Mouse (Mus musculus): ENCODE results near the gene Alms1. TPM values are rescaled to one million over a fixed set of nuclear protein-coding genes. Genes with fewer than 3 reads are reported as not detected.
"Not testable (repeated sequence)": the region's sequence is repeated elsewhere in the genome, so short reads cannot be mapped to it uniquely, and the experiment has no call there.

Alms1 gene
- polyA plus RNA-seq, 1 experiment from 2014 or later, result 7.6 TPM

- DNase-seq (ENCODE audit: low spot score) (no peak), ATAC-seq (replicated peaks; ENCODE audit: insufficient number of reproducible peaks, low FRiP score, low TSS enrichment, low read depth) (no peak)
- Histone ChIP-seq H3K27ac (replicated peaks; ENCODE audit: low read depth, low read length) (no peak overlapping the region), H3K4me3 (ENCODE audit: low read depth, low read length) (no peak overlapping the region), H3K9ac (replicated peaks; ENCODE audit: low read length) (no peak overlapping the region), H3K4me2 (ENCODE audit: low read depth, low read length) (no peak overlapping the region), H3K36me3 (replicated peaks; ENCODE audit: control insufficient read depth, insufficient read depth, low read depth, low read length) (peaks cover 3% of the 10 kb centered on the region), H3K4me1 (ENCODE audit: control insufficient read depth, insufficient read depth, low read length) (no peaks in the 10 kb centered on the region), H3K9me3 (replicated peaks; ENCODE audit: control insufficient read depth, low read length) (no peaks in the 10 kb centered on the region), H3K27me3 (ENCODE audit: control insufficient read depth, insufficient read depth, low read length) (no peaks in the 10 kb centered on the region)
- WGBS, result 87% methylated on average over 4 of the region's 4 CpGs
Measured at GRCm38 (mm10) chr6:85624511-85624910, 37.2 kb downstream of the Alms1 start.

DNA sequence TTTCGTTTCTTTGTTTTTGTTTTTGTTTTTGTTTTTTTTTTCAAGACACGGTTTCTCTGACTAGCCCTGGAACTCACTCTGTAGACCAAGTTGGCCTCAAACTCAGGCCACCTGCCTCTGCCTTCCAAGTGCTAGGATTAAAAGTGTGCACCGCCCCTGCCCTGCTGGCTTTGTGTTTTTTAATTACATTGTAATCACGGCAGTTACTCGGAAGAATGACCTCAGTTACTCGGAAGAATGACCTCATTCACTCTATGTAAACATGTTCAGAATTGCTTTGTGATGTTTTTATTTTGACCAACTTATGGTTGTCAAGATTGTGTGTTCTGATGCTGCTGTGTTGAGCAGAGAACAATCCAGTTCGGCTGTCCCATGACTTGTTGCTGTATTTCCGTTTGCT, 45.8 kb downstream of the Alms1 start:
- Histone ChIP-seq H3K27ac (replicated peaks; ENCODE audit: low read depth, low read length) (no peak overlapping the region), H3K27me3 (ENCODE audit: control insufficient read depth, insufficient read depth, low read length) (no peaks in the 10 kb centered on the region), H3K36me3 (replicated peaks; ENCODE audit: control insufficient read depth, insufficient read depth, low read depth, low read length) (no peaks in the 10 kb centered on the region; the same call in 1 of the 2 replicates), H3K4me1 (ENCODE audit: control insufficient read depth, insufficient read depth, low read length) (no peaks in the 10 kb centered on the region), H3K4me3 (ENCODE audit: low read depth, low read length) (no peak overlapping the region), H3K9me3 (replicated peaks; ENCODE audit: control insufficient read depth, low read length) (no peaks in the 10 kb centered on the region), H3K4me2 (ENCODE audit: low read depth, low read length) (no peak overlapping the region), H3K9ac (replicated peaks; ENCODE audit: low read length) (no peak overlapping the region)
- ATAC-seq (replicated peaks; ENCODE audit: insufficient number of reproducible peaks, low FRiP score, low TSS enrichment, low read depth) (no peak), DNase-seq (ENCODE audit: low spot score) (no peak)
- WGBS, result 49% methylated on average over 8 of the region's 8 CpGs

- Histone ChIP-seq H3K4me3 (ENCODE audit: low read depth, low read length) (no peak overlapping the region), H3K4me1 (ENCODE audit: control insufficient read depth, insufficient read depth, low read length) (no peaks in the 10 kb centered on the region), H3K36me3 (replicated peaks; ENCODE audit: control insufficient read depth, insufficient read depth, low read depth, low read length) (no peaks in the 10 kb centered on the region), H3K27ac (replicated peaks; ENCODE audit: low read depth, low read length) (no peak overlapping the region), H3K4me2 (ENCODE audit: low read depth, low read length) (no peak overlapping the region), H3K27me3 (ENCODE audit: control insufficient read depth, insufficient read depth, low read length) (no peaks in the 10 kb centered on the region), H3K9ac (replicated peaks; ENCODE audit: low read length) (no peak overlapping the region), H3K9me3 (replicated peaks; ENCODE audit: control insufficient read depth, low read length) (no peaks in the 10 kb centered on the region)
- WGBS, result 95% methylated on average over 2 of the region's 2 CpGs
- no peak for DNase-seq (ENCODE audit: low spot score)
- no peak for ATAC-seq (replicated peaks; ENCODE audit: insufficient number of reproducible peaks, low FRiP score, low TSS enrichment, low read depth)
Measured at GRCm38 (mm10) chr6:85653244-85653643, 65.9 kb downstream of the Alms1 start.

DNA sequence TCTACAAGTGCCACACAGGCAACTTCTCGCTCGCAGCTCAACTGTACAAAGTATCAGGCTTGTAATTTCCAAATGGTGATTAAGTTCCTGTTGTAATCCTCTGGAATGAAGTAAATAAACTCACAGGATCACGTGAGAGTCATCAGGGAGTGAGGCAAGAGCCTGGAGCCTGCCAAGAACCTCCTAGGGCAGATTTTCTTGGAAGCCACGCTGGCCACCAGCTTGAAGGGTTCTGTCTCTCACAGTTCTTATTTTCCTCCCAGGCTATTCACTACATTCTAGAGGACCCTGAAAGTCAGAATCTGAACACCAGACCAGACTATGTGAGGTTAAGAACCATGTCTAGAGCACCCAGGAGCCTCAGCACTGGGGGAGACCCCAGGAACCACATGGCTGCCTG, 114.6 kb downstream of the Alms1 start:
- ATAC-seq (replicated peaks; ENCODE audit: insufficient number of reproducible peaks, low FRiP score, low TSS enrichment, low read depth); DNase-seq (ENCODE audit: low spot score); H3K9ac ChIP-seq (replicated peaks; ENCODE audit: low read length); H3K4me2 ChIP-seq (ENCODE audit: low read depth, low read length); H3K36me3 ChIP-seq (replicated peaks; ENCODE audit: control insufficient read depth, insufficient read depth, low read depth, low read length); H3K27me3 ChIP-seq (ENCODE audit: control insufficient read depth, insufficient read depth, low read length); H3K4me3 ChIP-seq (ENCODE audit: low read depth, low read length); H3K9me3 ChIP-seq (replicated peaks; ENCODE audit: control insufficient read depth, low read length); H3K27ac ChIP-seq (replicated peaks; ENCODE audit: low read depth, low read length); H3K4me1 ChIP-seq (ENCODE audit: control insufficient read depth, insufficient read depth, low read length): not testable (repeated sequence)
- WGBS, result 85% methylated on average over 2 of the region's 4 CpGs

DNA sequence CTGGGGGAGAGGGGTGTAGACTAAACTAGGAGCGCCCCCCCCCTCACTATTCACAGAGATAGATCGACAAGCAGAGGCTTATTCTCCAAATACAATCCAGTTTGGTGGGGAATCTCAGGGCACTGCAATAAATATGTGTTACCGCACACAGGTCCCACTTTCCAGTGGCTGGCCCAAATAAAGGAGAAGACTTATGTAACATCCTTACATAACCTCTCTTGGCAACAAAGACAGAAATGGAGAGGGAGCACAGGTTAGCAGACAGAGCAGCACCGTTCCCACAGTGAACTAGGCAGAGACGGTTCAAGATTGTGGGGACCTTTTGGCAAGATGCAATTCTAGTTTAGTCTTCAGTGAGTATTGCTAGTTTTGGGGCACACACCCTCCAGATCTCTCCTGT, 121.9 kb downstream of the Alms1 start:
- 96% methylated on average over 5 of the region's 5 CpGs for WGBS
- H3K9ac ChIP-seq (replicated peaks; ENCODE audit: low read length); H3K9me3 ChIP-seq (replicated peaks; ENCODE audit: control insufficient read depth, low read length); H3K4me1 ChIP-seq (ENCODE audit: control insufficient read depth, insufficient read depth, low read length); H3K4me3 ChIP-seq (ENCODE audit: low read depth, low read length); ATAC-seq (replicated peaks; ENCODE audit: insufficient number of reproducible peaks, low FRiP score, low TSS enrichment, low read depth); H3K27me3 ChIP-seq (ENCODE audit: control insufficient read depth, insufficient read depth, low read length); H3K36me3 ChIP-seq (replicated peaks; ENCODE audit: control insufficient read depth, insufficient read depth, low read depth, low read length); H3K4me2 ChIP-seq (ENCODE audit: low read depth, low read length); H3K27ac ChIP-seq (replicated peaks; ENCODE audit: low read depth, low read length); DNase-seq (ENCODE audit: low spot score): not testable (repeated sequence)

- H3K9ac ChIP-seq (replicated peaks; ENCODE audit: low read length); H3K27me3 ChIP-seq (ENCODE audit: control insufficient read depth, insufficient read depth, low read length); H3K36me3 ChIP-seq (replicated peaks; ENCODE audit: control insufficient read depth, insufficient read depth, low read depth, low read length); H3K4me3 ChIP-seq (ENCODE audit: low read depth, low read length); ATAC-seq (replicated peaks; ENCODE audit: insufficient number of reproducible peaks, low FRiP score, low TSS enrichment, low read depth); H3K9me3 ChIP-seq (replicated peaks; ENCODE audit: control insufficient read depth, low read length); DNase-seq (ENCODE audit: low spot score); H3K27ac ChIP-seq (replicated peaks; ENCODE audit: low read depth, low read length); H3K4me2 ChIP-seq (ENCODE audit: low read depth, low read length); H3K4me1 ChIP-seq (ENCODE audit: control insufficient read depth, insufficient read depth, low read length): not testable (repeated sequence)
- WGBS, result 100% methylated on average over 1 of the region's 1 CpGs
Measured at GRCm38 (mm10) chr6:85709607-85710006, 122.3 kb downstream of the Alms1 start.

DNA sequence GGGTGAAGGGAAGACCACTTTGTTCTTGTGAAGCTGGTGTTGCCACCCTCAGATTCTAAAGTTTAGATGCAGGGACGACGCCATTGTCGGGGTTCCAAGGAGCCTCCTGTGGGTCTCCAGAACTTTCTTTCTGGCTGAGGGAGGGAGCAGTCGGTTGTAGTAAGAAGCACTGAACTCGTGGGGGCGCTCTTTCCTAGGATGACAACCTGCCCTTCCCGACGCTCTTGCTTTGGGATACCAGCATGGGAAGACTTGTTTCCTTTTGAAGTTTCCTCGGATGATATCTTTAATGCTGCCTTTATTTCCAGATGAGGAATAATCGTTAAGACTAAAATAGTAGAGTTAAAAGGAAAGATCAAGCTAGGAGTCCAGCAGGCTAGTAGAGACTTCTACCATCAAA, 125.8 kb downstream of the Alms1 start, which contains the start of gene Nat8f7:
Nat8f7 (minus strand) TSS at position 101 of the 400 bp plus-strand sequence.
- not testable (repeated sequence) for H3K9me3 ChIP-seq (replicated peaks; ENCODE audit: control insufficient read depth, low read length); H3K4me3 ChIP-seq (ENCODE audit: low read depth, low read length); H3K27ac ChIP-seq (replicated peaks; ENCODE audit: low read depth, low read length); H3K4me1 ChIP-seq (ENCODE audit: control insufficient read depth, insufficient read depth, low read length); ATAC-seq (replicated peaks; ENCODE audit: insufficient number of reproducible peaks, low FRiP score, low TSS enrichment, low read depth); H3K9ac ChIP-seq (replicated peaks; ENCODE audit: low read length); H3K4me2 ChIP-seq (ENCODE audit: low read depth, low read length); H3K27me3 ChIP-seq (ENCODE audit: control insufficient read depth, insufficient read depth, low read length); H3K36me3 ChIP-seq (replicated peaks; ENCODE audit: control insufficient read depth, insufficient read depth, low read depth, low read length); DNase-seq (ENCODE audit: low spot score)
- WGBS, result 81% methylated on average over 10 of the region's 10 CpGs
